Mouse (Mus musculus) heart, adult 2 months (tissue): ENCODE data around the gene Tmem243.

Experiments
- CTCF ChIP-seq: fragments of 200-600 bp; IDR thresholded peaks from 2 replicates; pipeline ENCODE4 v1.8.1; 2022; ENCODE audit warnings: antibody characterized with exemption, mild to moderate bottlenecking, moderate library complexity
- EP300 ChIP-seq: fragments of 200-500 bp; IDR thresholded peaks from 2 replicates; pipeline ENCODE4 v1.6.1; 2011; ENCODE audit warnings: low read depth, low read length, control low read depth; ENCODE audit not compliant: insufficient read depth

DNA sequence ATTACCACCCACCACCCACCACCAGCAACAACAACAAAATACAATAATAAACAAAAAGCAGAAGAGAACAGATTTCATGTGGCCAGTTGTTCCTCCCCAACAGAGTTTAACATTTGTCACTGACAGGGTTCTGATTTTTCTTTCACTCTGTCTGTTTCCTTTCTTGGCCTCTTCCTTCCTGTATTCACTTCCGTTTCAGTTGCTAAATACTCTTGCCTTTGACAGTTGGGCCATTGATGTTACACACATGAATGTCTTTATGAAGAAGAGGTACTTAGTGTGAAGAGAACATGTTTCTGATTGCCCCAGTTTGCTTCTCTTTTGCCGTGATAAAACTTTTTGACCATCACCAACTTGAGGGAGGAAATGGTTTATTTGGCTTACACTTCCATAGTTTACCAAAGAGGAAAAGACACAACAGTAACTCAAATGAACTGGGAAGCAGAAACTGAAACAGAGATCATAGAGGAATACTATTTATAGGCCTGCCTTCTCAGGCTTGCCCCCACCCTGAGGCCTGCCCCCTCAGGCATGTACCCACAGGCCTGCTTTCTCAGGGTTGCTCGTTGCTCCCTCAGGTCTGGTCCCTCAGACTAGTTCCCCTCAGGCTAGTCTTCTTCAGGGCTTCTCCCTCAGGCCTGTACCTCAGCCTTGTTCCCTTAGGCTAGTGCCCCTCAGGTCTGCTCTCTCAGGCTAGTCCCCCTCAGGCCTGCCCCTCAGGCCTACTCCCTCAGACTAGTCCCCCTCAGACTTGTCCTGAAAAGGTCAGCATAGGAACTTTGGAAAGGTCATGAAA, 13.3 kb upstream of the Tmem243 start:
- TF ChIP-seq EP300 = no peak
- no peak for TF ChIP-seq CTCF
